Mouse (Mus musculus) cerebellum, adult 2 months (tissue): ENCODE measurements at regions not wholly inside any gene's neighbourhood (a gene's known extent, or its start where the extent isn't known, plus 50 kb on each side); places are given as distances from the start of the nearest gene placed in this dataset.

Source experiments
- DNase-seq, 2 experiments: peaks; one replicate each; pipeline ENCODE4 v3.0.0; 2021
- H3K27ac ChIP-seq: fragments of 200-500 bp; 2 replicates; pipeline ENCODE4 v1.5.1; 2012; ENCODE audit warnings: low read length, control low read depth, inconsistent platforms; ENCODE audit not compliant: insufficient read depth
- H3K27me3 ChIP-seq: fragments of 200-500 bp; 2 replicates; pipeline ENCODE4 v1.6.1; 2012; ENCODE audit warnings: inconsistent platforms, mild to moderate bottlenecking, low read length, moderate library complexity; ENCODE audit not compliant: control insufficient read depth, insufficient read depth
- H3K4me1 ChIP-seq: fragments of 200-500 bp; 2 replicates; pipeline ENCODE4 v1.6.1; 2011; ENCODE audit warnings: low read length; ENCODE audit not compliant: control insufficient read depth, insufficient read depth
- H3K4me3 ChIP-seq: fragments of 200-500 bp; replicated peaks from 2 replicates; pipeline ENCODE3; 2011; ENCODE audit warnings: mild to moderate bottlenecking, low read depth, low read length, control low read depth; ENCODE audit not compliant: insufficient read depth
- CTCF ChIP-seq: fragments of 200-500 bp; IDR thresholded peaks from 2 replicates; pipeline ENCODE4 v1.5.1; 2011; ENCODE audit warnings: low read depth, mild to moderate bottlenecking, control low read depth, low read length, moderate library complexity, borderline replicate concordance; ENCODE audit not compliant: insufficient read depth
- POLR2A ChIP-seq: fragments of 200-500 bp; IDR thresholded peaks from 2 replicates; pipeline ENCODE4 v1.6.1; 2011; ENCODE audit warnings: low read length, control low read depth, borderline replicate concordance; ENCODE audit not compliant: insufficient read depth
- WGBS: fragments of 180-500 bp; shearing (Covaris S2); methylation state at CpG from one replicate; pipeline ENCODE4 v1.1.7; 2018; 5-methylcytosine and 5-hydroxymethylcytosine counted together

GRCm38 (mm10) chr9:74342176-74342575, 232.0 kb downstream of the Wdr72 start:
- no peak overlapping the region for H3K4me3 ChIP-seq
- no peak for TF ChIP-seq POLR2A
- no peak for TF ChIP-seq CTCF
- no peaks in the 10 kb centered on the region for H3K27me3 ChIP-seq
- no peak for DNase-seq
- H3K4me1 ChIP-seq = no peaks in the 10 kb centered on the region
- 85% methylated on average over 1 of the region's 1 CpGs for WGBS
- H3K27ac ChIP-seq = no peak overlapping the region

DNA sequence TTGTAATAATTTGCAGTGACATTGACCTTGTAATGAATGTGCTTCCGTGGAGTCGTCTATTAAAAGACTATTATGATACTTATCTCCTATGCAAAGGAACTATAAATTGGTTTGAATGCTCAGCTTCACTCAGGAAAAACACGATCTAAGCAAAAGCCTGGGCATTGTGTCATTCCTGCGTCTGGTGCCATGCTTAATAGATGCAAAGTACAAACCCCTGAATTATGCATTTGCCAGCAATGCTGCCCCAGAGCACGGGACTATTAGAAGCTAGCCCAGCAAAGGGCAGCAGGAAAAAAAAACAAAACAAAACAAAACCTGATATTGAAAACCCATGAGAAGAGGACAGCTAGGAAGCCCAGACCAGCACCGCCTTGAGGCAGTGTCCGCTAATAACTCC, 234.9 kb downstream of the Wdr72 start:
- WGBS = 79% methylated on average over 7 of the region's 7 CpGs
- DNase-seq = no peak
- TF ChIP-seq CTCF = no peak
- no peak for TF ChIP-seq POLR2A
- H3K4me3 ChIP-seq = no peak overlapping the region
- H3K27me3 ChIP-seq = no peaks in the 10 kb centered on the region
- no peaks in the 10 kb centered on the region for H3K4me1 ChIP-seq
- H3K27ac ChIP-seq = no peak overlapping the region

DNA sequence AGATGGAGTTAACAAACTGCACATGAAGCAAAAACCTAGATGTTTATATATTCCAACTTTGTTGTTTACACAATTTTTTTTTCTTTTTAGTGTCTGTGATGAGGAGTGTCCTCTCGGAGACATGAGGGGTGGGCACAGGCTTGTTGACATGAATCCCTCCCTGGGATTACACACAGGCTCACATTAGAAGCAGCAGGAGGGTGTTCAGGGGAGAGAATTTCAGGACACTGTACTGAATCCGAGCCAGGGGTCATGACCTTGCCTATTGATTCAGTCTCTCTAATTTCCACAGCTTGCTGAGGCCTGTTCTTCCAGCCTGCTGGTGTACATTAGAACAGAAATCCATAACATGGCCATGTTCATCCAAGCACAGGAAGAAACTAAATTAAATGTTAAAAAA, 238.6 kb downstream of the Wdr72 start:
- H3K4me1 ChIP-seq = no peaks in the 10 kb centered on the region
- WGBS = 25% methylated on average over 2 of the region's 2 CpGs
- no peak overlapping the region for H3K4me3 ChIP-seq
- no peak overlapping the region for H3K27ac ChIP-seq
- no peaks in the 10 kb centered on the region for H3K27me3 ChIP-seq
- no peak for TF ChIP-seq CTCF
- no peak for TF ChIP-seq POLR2A
- no peak for DNase-seq

- Histone ChIP-seq H3K27ac (no peak overlapping the region), H3K4me1 (no peaks in the 10 kb centered on the region), H3K27me3 (no peaks in the 10 kb centered on the region), H3K4me3 (no peak overlapping the region)
- TF ChIP-seq CTCF (no peak), POLR2A (no peak)
- DNase-seq = no peak
- WGBS = 18% methylated on average over 3 of the region's 3 CpGs
These were observed 255.8 kb downstream of the Wdr72 start for GRCm38 (mm10) chr9:74365930-74366438.

DNA sequence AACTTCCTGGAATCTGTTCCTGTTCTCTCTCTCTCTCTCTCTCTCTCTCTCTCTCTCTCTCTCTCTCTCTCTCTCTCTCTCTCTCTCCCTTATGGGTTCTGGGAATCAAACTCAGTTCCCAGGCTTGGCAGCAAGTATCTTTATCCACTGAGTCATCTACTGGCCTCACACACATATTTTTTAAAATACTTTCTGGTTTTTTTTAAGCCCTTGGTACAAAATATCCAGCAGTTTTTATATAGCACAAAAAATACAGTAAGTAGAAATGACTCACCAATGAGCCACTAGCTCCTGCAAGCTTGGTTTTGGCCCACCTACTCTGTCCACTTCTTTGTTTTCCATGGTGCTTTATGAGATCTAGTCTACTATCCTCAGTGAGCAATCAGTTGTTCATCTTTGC, 266.0 kb downstream of the Wdr72 start:
- no peaks in the 10 kb centered on the region for H3K27me3 ChIP-seq
- no peak overlapping the region for H3K27ac ChIP-seq
- no peaks in the 10 kb centered on the region for H3K4me1 ChIP-seq
- no peak for DNase-seq
- TF ChIP-seq CTCF = no peak
- no peak for TF ChIP-seq POLR2A
- no peak overlapping the region for H3K4me3 ChIP-seq

DNA sequence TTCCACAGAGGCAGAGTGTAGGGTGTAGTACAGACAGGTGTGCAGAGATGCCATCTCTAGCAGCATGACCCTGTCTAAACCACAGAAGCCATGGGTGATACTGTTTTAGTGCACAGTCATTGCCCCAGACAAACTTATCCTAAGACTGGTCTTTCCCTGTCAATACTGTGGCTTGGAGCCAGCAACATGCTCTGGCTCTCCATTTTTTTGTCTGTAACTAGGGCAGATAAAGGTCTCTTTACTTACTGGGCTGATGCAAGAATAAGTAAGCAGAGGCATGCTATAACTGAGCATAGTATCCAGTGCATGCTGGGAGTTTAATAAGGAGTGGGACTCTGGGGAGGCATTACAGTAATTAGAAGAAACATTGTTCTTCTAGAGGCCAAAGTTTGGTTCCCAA, 267.0 kb downstream of the Wdr72 start:
- Histone ChIP-seq H3K4me1 (no peaks in the 10 kb centered on the region), H3K4me3 (no peak overlapping the region), H3K27me3 (no peaks in the 10 kb centered on the region), H3K27ac (no peak overlapping the region)
- DNase-seq = no peak
- TF ChIP-seq POLR2A (no peak), CTCF (no peak)

DNA sequence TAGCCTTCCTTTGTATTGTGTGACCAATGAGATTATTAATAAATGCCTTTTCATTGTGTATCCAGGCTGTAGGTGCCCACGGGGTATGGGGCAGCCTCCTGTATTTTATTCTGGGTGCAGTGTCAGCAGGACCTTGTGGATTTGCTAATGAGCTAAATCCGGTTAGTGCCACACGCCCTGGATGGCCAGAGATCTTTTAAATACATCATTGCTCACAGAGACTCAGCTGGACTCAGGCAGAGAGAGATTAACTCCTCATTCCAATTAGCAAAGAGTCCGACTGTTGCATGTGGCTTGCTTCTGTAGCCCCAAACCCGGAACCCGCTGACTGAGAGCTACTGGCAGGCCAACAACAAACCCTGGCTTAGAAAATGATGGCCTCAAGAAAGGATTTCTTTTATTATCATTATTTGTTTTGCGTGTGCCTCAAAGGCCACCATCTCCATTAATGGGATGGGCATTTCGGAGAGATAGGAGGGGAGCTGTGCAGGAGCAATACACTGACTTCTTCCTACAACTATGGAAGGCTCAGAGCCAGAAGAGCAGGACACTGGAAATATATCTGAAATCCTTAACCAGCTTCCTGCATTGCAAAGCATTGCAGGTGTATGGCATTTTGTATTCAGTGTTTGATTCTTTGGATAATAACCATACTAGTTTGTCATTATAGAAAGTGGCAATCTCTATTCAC, 274.2 kb downstream of the Wdr72 start:
- Histone ChIP-seq H3K27me3 (no peaks in the 10 kb centered on the region), H3K4me3 (no peak overlapping the region)

GRCm38 (mm10) chr9:74425594-74425993, 315.4 kb downstream of the Wdr72 start:
- Histone ChIP-seq H3K27me3 (no peaks in the 10 kb centered on the region), H3K4me3 (no peak overlapping the region), H3K27ac (no peak overlapping the region), H3K4me1 (no peaks in the 10 kb centered on the region)
- no peak for DNase-seq
- 87% methylated on average over 2 of the region's 2 CpGs for WGBS
- no peak for TF ChIP-seq CTCF
- no peak for TF ChIP-seq POLR2A

More for the DNA sequence above, 274.2 kb downstream of the Wdr72 start:
- TF ChIP-seq POLR2A = no peak
- no peak for TF ChIP-seq CTCF
- 63% methylated on average over 8 of the region's 8 CpGs for WGBS
- no peak for DNase-seq
- no peak overlapping the region for H3K27ac ChIP-seq
- no peaks in the 10 kb centered on the region for H3K4me1 ChIP-seq

- DNase-seq = no peak
- Histone ChIP-seq H3K4me1 (no peaks in the 10 kb centered on the region), H3K27me3 (no peaks in the 10 kb centered on the region), H3K27ac (no peak overlapping the region), H3K4me3 (no peak overlapping the region)
- TF ChIP-seq CTCF = no peak
- TF ChIP-seq POLR2A = no peak
- 17% methylated on average over 5 of the region's 5 CpGs for WGBS
These were observed 339.8 kb downstream of the Wdr72 start for GRCm38 (mm10) chr9:74449981-74450380.
